Mouse (Mus musculus): ENCODE data around the gene Nr6a1.

DNA sequence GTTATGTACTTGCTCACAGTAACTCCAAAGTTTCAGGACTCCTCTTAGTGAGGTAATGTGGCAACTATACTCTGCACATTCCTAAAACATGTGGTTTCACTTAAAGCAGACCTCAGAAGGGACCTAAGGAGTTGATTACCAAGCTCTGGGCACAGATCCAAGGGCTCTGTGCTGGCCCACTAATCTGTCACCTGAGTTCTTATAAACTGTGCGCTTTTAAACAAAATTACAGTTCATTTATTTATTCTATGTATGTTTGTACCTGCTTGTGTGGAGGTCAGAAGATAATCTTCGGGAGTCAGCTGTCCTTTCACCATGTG lies 156.1 kb downstream of the Nr6a1 start:
- TF ChIP-seq USF1 (IDR thresholded peaks at IDR 0.05; ENCODE audit: low read depth) (no peak), POLR2A (IDR thresholded peaks at IDR 0.05; ENCODE audit: insufficient read length, low read depth) (no peak), TCF12 (IDR thresholded peaks at IDR 0.05; ENCODE audit: insufficient read depth, poor library complexity, severe bottlenecking) (no peak), POLR2AphosphoS2 (IDR thresholded peaks at IDR 0.05; ENCODE audit: insufficient read length, low read depth) (no peak), REST (IDR thresholded peaks at IDR 0.05; ENCODE audit: insufficient read depth, insufficient read length) (no peak)

Data from myocyte (in vitro differentiated cells).